Mouse (Mus musculus) cerebellum, postnatal 14 days (tissue): ENCODE measurements around the gene Nectin1.

Experiments
- DNase-seq, 2 experiments: peaks; one replicate each; pipeline ENCODE4 v3.0.0; 2021; ENCODE audit warnings: mixed read lengths in 2 of 2

Nectin1 gene

GRCm38 (mm10) chr9:43765419-43766179 lies 21.8 kb downstream of the Nectin1 start:
- peak in 1 of 2 experiments; percentile 62 for DNase-seq

GRCm38 (mm10) chr9:43768779-43769178 lies 25.0 kb downstream of the Nectin1 start:
- DNase-seq = no peak

GRCm38 (mm10) chr9:43769228-43769627 lies 25.4 kb downstream of the Nectin1 start:
- DNase-seq = no peak

- DNase-seq = no peak
These were observed 26.2 kb downstream of the Nectin1 start for GRCm38 (mm10) chr9:43769940-43770339.

- no peak for DNase-seq
These were observed 27.3 kb downstream of the Nectin1 start for GRCm38 (mm10) chr9:43771041-43771440.

- DNase-seq = no peak
These were observed 28.7 kb downstream of the Nectin1 start for GRCm38 (mm10) chr9:43772460-43772859.

GRCm38 (mm10) chr9:43773521-43773920 lies 29.7 kb downstream of the Nectin1 start:
- DNase-seq = no peak

- DNase-seq = no peak
These were observed 30.6 kb downstream of the Nectin1 start for GRCm38 (mm10) chr9:43774427-43774826.

GRCm38 (mm10) chr9:43776231-43776630 lies 32.4 kb downstream of the Nectin1 start:
- DNase-seq = no peak

GRCm38 (mm10) chr9:43777362-43778360 lies 33.9 kb downstream of the Nectin1 start:
- peak; percentile 38 to 43 for DNase-seq

- no peak for DNase-seq
These were observed 37.1 kb downstream of the Nectin1 start for GRCm38 (mm10) chr9:43780883-43781282.

GRCm38 (mm10) chr9:43782401-43782800 lies 38.6 kb downstream of the Nectin1 start:
- no peak for DNase-seq

GRCm38 (mm10) chr9:43783959-43784358 lies 40.2 kb downstream of the Nectin1 start:
- DNase-seq = no peak

- no peak for DNase-seq
These were observed 41.1 kb downstream of the Nectin1 start for GRCm38 (mm10) chr9:43784841-43785240.

- no peak for DNase-seq
These were observed 43.8 kb downstream of the Nectin1 start for GRCm38 (mm10) chr9:43787591-43787990.

- no peak for DNase-seq
These were observed 48.9 kb downstream of the Nectin1 start for GRCm38 (mm10) chr9:43792681-43793080.

GRCm38 (mm10) chr9:43793411-43793810 lies 49.6 kb downstream of the Nectin1 start:
- no peak for DNase-seq

- DNase-seq = no peak
These were observed 52.2 kb downstream of the Nectin1 start for GRCm38 (mm10) chr9:43796031-43796430.

GRCm38 (mm10) chr9:43796841-43797740 lies 53.3 kb downstream of the Nectin1 start:
- DNase-seq = no peak

- no peak for DNase-seq
These were observed 54.0 kb downstream of the Nectin1 start for GRCm38 (mm10) chr9:43797746-43798145.

GRCm38 (mm10) chr9:43800525-43800924 lies 56.7 kb downstream of the Nectin1 start:
- no peak for DNase-seq

GRCm38 (mm10) chr9:43801911-43802310 lies 58.1 kb downstream of the Nectin1 start:
- peak; percentile 78 to 83 for DNase-seq
